Mouse (Mus musculus): Measurements from ENCODE around the gene Tex33.
A peak's percentile ranks its signal among the peaks of the same experiment; 100 is the strongest.
"Not testable (repeated sequence)": the region's sequence is repeated elsewhere in the genome, so short reads cannot be mapped to it uniquely, and the experiment has no call there.

DNA sequence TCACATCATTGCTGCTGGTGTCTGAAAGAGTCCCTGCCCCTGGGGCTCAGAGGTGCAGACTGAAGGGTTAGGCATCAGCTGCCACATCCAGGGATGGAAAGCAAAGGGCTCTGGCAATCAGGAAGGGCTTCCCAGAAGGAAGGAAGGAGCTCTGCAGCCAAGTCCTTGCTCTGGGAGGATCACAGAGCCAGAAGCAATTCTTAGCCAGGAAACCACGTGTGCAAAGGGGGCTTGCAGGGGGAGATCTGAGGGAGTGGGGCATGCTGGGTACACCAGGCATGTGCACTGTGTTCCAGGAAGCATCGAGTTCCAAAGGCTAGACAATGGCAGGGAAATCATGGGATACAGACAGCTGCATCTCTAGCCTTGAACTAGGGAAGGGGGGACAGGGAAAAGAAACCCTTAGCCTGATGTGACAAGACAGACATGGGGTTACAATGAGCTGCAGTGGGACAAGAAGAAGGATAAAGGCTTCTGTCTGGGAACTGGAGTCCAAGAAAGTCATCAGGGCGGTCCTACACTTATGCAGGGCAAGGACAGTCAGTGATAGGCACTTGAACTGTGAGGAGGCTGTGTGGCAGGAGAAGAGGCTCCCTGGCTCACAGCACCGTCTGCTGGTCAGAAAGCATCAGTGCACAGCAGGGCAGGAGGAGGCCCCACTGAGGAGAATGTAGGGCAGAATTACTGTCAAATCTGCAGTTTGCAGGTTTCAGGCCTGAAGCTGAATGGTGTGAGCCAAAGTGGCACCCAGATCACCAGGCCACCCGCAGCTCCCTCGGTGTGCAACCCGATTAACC lies 55.9 kb downstream of the Tex33 start:
- TF ChIP-seq POLR2A (IDR thresholded peaks at IDR 0.05; ENCODE audit: borderline replicate concordance, extremely low read depth, low read depth, low read length) = not testable (repeated sequence)
- TF ChIP-seq CTCF (IDR thresholded peaks at IDR 0.05; ENCODE audit: insufficient read depth, low read length) = peak; percentile 88
